ENCODE assay signal across 8 mouse cellular contexts in genomic region chr3:95645313-95646235, GRCm38 (mm10). TPM values are rescaled to one million over a fixed set of nuclear protein-coding genes. Genes with fewer than 3 reads are reported as not detected.
A peak's percentile ranks its signal among the peaks of the same experiment; 100 is the strongest.
DNase-seq lines count a peak whose midpoint lies in the region; ATAC-seq and TF ChIP-seq lines count a peak whose summit lies in the region.

No protein-coding gene starts in this region.

- H3K27ac ChIP-seq in heart, embryonic 13.5 days (replicated peaks): peak overlapping the region; percentile 43; the same call in 1 of the 2 replicates
- peak overlapping the region; percentile 69; the same call in 1 of the 2 replicates for H3K27ac ChIP-seq in liver, embryonic 16.5 days (ENCODE audit: low read length)
- no peak overlapping the region for H3K27ac ChIP-seq in midbrain, embryonic 10.5 days (replicated peaks)
- H3K27ac ChIP-seq in left cerebral cortex, adult 2 months: no peak overlapping the region
- H3K27ac ChIP-seq in forebrain, embryonic 15.5 days (replicated peaks): no peak overlapping the region

- H3K27me3 ChIP-seq in heart, embryonic 13.5 days (replicated peaks): no peaks in the 10 kb centered on the region
- no peaks in the 10 kb centered on the region for H3K27me3 ChIP-seq in liver, embryonic 16.5 days (ENCODE audit: control insufficient read depth, insufficient read depth, low read depth, low read length)
- H3K27me3 ChIP-seq in midbrain, embryonic 10.5 days (ENCODE audit: low read depth, poor library complexity, severe bottlenecking): no peaks in the 10 kb centered on the region
- no peaks in the 10 kb centered on the region for H3K27me3 ChIP-seq in forebrain, embryonic 15.5 days

- TF ChIP-seq CTCF in left cerebral cortex, adult 2 months (IDR thresholded peaks at IDR 0.05): no peak

- peaks cover 8% of the 10 kb centered on the region for H3K36me3 ChIP-seq in heart, embryonic 13.5 days
- no peaks in the 10 kb centered on the region for H3K36me3 ChIP-seq in liver, embryonic 16.5 days (ENCODE audit: control insufficient read depth, insufficient read depth)
- H3K36me3 ChIP-seq in midbrain, embryonic 10.5 days: peaks cover 14% of the 10 kb centered on the region
- no peaks in the 10 kb centered on the region for H3K36me3 ChIP-seq in forebrain, embryonic 15.5 days

- no peak for DNase-seq in heart, adult 9 months (ENCODE audit: low spot score in 2 of 2)
- peak; percentile 96 for DNase-seq in R1 (ENCODE audit: low read depth, low spot score)
- peak; percentile 88 to 90 for DNase-seq in spleen, postnatal 36 days (ENCODE audit: low spot score in 2 of 2)
- no peak for DNase-seq in midbrain, embryonic 10.5 days (ENCODE audit: low spot score)
- no peak for DNase-seq in left cerebral cortex, adult 2 months (ENCODE audit: extremely low spot score in 1 of 2, low spot score in 2 of 2)

- intact Hi-C loops in left cerebral cortex, adult 2 months (cut with DNase I): no loop called here

- no peak for ATAC-seq in heart, embryonic 13.5 days (ENCODE audit: extremely low read depth, insufficient number of reproducible peaks, low FRiP score, low TSS enrichment)
- ATAC-seq in liver, embryonic 16.5 days (ENCODE audit: low read depth): peak; percentile 45
- no peak for ATAC-seq in forebrain, embryonic 15.5 days (replicated peaks)

- no peak overlapping the region for H3K4me3 ChIP-seq in heart, embryonic 13.5 days
- H3K4me3 ChIP-seq in liver, embryonic 16.5 days (ENCODE audit: low read depth, low read length): no peak overlapping the region
- H3K4me3 ChIP-seq in midbrain, embryonic 10.5 days: no peak overlapping the region
- H3K4me3 ChIP-seq in left cerebral cortex, adult 2 months: no peak overlapping the region
- no peak overlapping the region for H3K4me3 ChIP-seq in forebrain, embryonic 15.5 days

- H3K9ac ChIP-seq in heart, embryonic 13.5 days: no peak overlapping the region
- H3K9ac ChIP-seq in liver, embryonic 16.5 days (ENCODE audit: low read depth, low read length): no peak overlapping the region
- no peak overlapping the region for H3K9ac ChIP-seq in forebrain, embryonic 15.5 days (replicated peaks)

- H3K9me3 ChIP-seq in heart, embryonic 13.5 days: no peaks in the 10 kb centered on the region
- no peaks in the 10 kb centered on the region for H3K9me3 ChIP-seq in liver, embryonic 16.5 days (replicated peaks; ENCODE audit: control insufficient read depth, low read length)
- H3K9me3 ChIP-seq in midbrain, embryonic 10.5 days (replicated peaks): no peaks in the 10 kb centered on the region
- H3K9me3 ChIP-seq in forebrain, embryonic 15.5 days: no peaks in the 10 kb centered on the region

- peaks cover 20% of the 10 kb centered on the region for H3K4me1 ChIP-seq in heart, embryonic 13.5 days
- H3K4me1 ChIP-seq in liver, embryonic 16.5 days (ENCODE audit: control insufficient read depth, low read depth, low read length): peaks cover 33% of the 10 kb centered on the region
- no peaks in the 10 kb centered on the region for H3K4me1 ChIP-seq in midbrain, embryonic 10.5 days
- H3K4me1 ChIP-seq in forebrain, embryonic 15.5 days: no peaks in the 10 kb centered on the region

- 50% methylated on average over 10 of the region's 10 CpGs for WGBS in heart, embryonic 13.5 days
- WGBS in liver, embryonic 16.5 days (ENCODE audit: insufficient replicate concordance): 33% methylated on average over 10 of the region's 10 CpGs
- 66% methylated on average over 10 of the region's 10 CpGs for WGBS in midbrain, embryonic 10.5 days
- 70% methylated on average over 10 of the region's 10 CpGs for WGBS in forebrain, embryonic 15.5 days

- no peak overlapping the region for H3K4me2 ChIP-seq in heart, embryonic 13.5 days
- H3K4me2 ChIP-seq in liver, embryonic 16.5 days (ENCODE audit: low read depth, low read length): no peak overlapping the region
- no peak overlapping the region for H3K4me2 ChIP-seq in forebrain, embryonic 15.5 days (replicated peaks)

RNA-seq across cellular contexts. Expression of gene Mcl1, which starts 13.0 kb away (rescaled TPM):
- 36.0 and 36.2 TPM in 2 replicates for polyA plus RNA-seq in heart, embryonic 13.5 days (2015; fragmentation: Nextera tagmentation; extraction: Ambion mirVana)
- 11.1 and 14.5 TPM in 2 replicates for polyA plus RNA-seq in liver, embryonic 16.5 days (2015; fragmentation: Nextera tagmentation; extraction: Ambion mirVana)
- 41.9 and 47.6 TPM in 2 replicates for polyA plus RNA-seq in midbrain, embryonic 10.5 days (2016; fragmentation: Nextera tagmentation; extraction: Ambion mirVana)
- total RNA-seq in left cerebral cortex, adult 2 months (2021): 10 to 100 TPM; 52.7 to 60.9 TPM
- 48.1 and 52.4 TPM in 2 replicates for polyA plus RNA-seq in forebrain, embryonic 15.5 days (2015; fragmentation: Nextera tagmentation; extraction: Ambion mirVana)

RNA-seq across cellular contexts. Expression of gene Ensa, which starts 20.8 kb away (rescaled TPM):
- polyA plus RNA-seq in heart, embryonic 13.5 days (2015; fragmentation: Nextera tagmentation; extraction: Ambion mirVana): 46.5 and 53.1 TPM in 2 replicates
- 32.8 and 33.4 TPM in 2 replicates for polyA plus RNA-seq in liver, embryonic 16.5 days (2015; fragmentation: Nextera tagmentation; extraction: Ambion mirVana)
- polyA plus RNA-seq in midbrain, embryonic 10.5 days (2016; fragmentation: Nextera tagmentation; extraction: Ambion mirVana): 90.1 and 101 TPM in 2 replicates
- 100 to 1,000 TPM; 349 to 358 TPM for total RNA-seq in left cerebral cortex, adult 2 months (2021)
- polyA plus RNA-seq in forebrain, embryonic 15.5 days (2015; fragmentation: Nextera tagmentation; extraction: Ambion mirVana): 112 and 121 TPM in 2 replicates

RNA-seq across cellular contexts. Expression of gene Adamtsl4, which starts 42.1 kb away (rescaled TPM):
- polyA plus RNA-seq in heart, embryonic 13.5 days (2015; fragmentation: Nextera tagmentation; extraction: Ambion mirVana): 4.8 and 7.3 TPM in 2 replicates
- 0.74 and 0.83 TPM in 2 replicates for polyA plus RNA-seq in liver, embryonic 16.5 days (2015; fragmentation: Nextera tagmentation; extraction: Ambion mirVana)
- polyA plus RNA-seq in midbrain, embryonic 10.5 days (2016; fragmentation: Nextera tagmentation; extraction: Ambion mirVana): 0.78 and 1.4 TPM in 2 replicates
- 1 to 10 TPM; 6.8 to 7.7 TPM for total RNA-seq in left cerebral cortex, adult 2 months (2021)
- 0.45 and 0.56 TPM in 2 replicates for polyA plus RNA-seq in forebrain, embryonic 15.5 days (2015; fragmentation: Nextera tagmentation; extraction: Ambion mirVana)

RNA-seq across cellular contexts. Expression of gene Golph3l, which starts 56.8 kb away (rescaled TPM):
- 23.3 and 24.7 TPM in 2 replicates for polyA plus RNA-seq in heart, embryonic 13.5 days (2015; fragmentation: Nextera tagmentation; extraction: Ambion mirVana)
- polyA plus RNA-seq in liver, embryonic 16.5 days (2015; fragmentation: Nextera tagmentation; extraction: Ambion mirVana): 31.4 and 33.2 TPM in 2 replicates
- 31.4 and 34.2 TPM in 2 replicates for polyA plus RNA-seq in midbrain, embryonic 10.5 days (2016; fragmentation: Nextera tagmentation; extraction: Ambion mirVana)
- 10 to 100 TPM; 17.2 to 19.9 TPM for total RNA-seq in left cerebral cortex, adult 2 months (2021)
- 32.9 and 33.4 TPM in 2 replicates for polyA plus RNA-seq in forebrain, embryonic 15.5 days (2015; fragmentation: Nextera tagmentation; extraction: Ambion mirVana)

Comparison
In these comparisons a context has a peak if more than half of its experiments do, and no peak if none do; other contexts are left out.
1. H3K27ac ChIP-seq: peak in heart, embryonic 13.5 days (single experiment) and liver, embryonic 16.5 days (single experiment); none in midbrain, embryonic 10.5 days (single experiment), left cerebral cortex, adult 2 months (single experiment) and forebrain, embryonic 15.5 days (single experiment).
2. DNase-seq: peak in R1 (single experiment) and spleen, postnatal 36 days (2 of 2); none in heart, adult 9 months (0 of 2), midbrain, embryonic 10.5 days (single experiment) and left cerebral cortex, adult 2 months (0 of 2).